Mouse (Mus musculus): ENCODE data around the gene B4galt5.
"Not testable (repeated sequence)": the region's sequence is repeated elsewhere in the genome, so short reads cannot be mapped to it uniquely, and the experiment has no call there.

The B4galt5 gene

GRCm38 (mm10) chr2:167348376-167349282 lies at the start of gene B4galt5:
B4galt5 (minus strand) TSS chr2:167349183.
- peak; percentile 54 for DNase-seq (ENCODE audit: low spot score)

- DNase-seq (ENCODE audit: low spot score): not testable (repeated sequence)
Measured at GRCm38 (mm10) chr2:167396420-167396819, 47.4 kb upstream of the B4galt5 start.

GRCm38 (mm10) chr2:167394426-167394825 lies 45.4 kb upstream of the B4galt5 start:
- DNase-seq (ENCODE audit: low spot score): no peak

GRCm38 (mm10) chr2:167386998-167387397 lies 38.0 kb upstream of the B4galt5 start:
- DNase-seq (ENCODE audit: low spot score): no peak

GRCm38 (mm10) chr2:167386456-167386855 lies 37.5 kb upstream of the B4galt5 start:
- DNase-seq (ENCODE audit: low spot score): no peak

GRCm38 (mm10) chr2:167383666-167384083 lies 34.7 kb upstream of the B4galt5 start:
- peak; percentile 44 for DNase-seq (ENCODE audit: low spot score)

GRCm38 (mm10) chr2:167382389-167382788 lies 33.4 kb upstream of the B4galt5 start:
- no peak for DNase-seq (ENCODE audit: low spot score)

GRCm38 (mm10) chr2:167381596-167381995 lies 32.6 kb upstream of the B4galt5 start:
- no peak for DNase-seq (ENCODE audit: low spot score)

GRCm38 (mm10) chr2:167380615-167381285 lies 31.8 kb upstream of the B4galt5 start:
- peak; percentile 54 for DNase-seq (ENCODE audit: low spot score)

GRCm38 (mm10) chr2:167378972-167379371 lies 30.0 kb upstream of the B4galt5 start:
- DNase-seq (ENCODE audit: low spot score): no peak

- no peak for DNase-seq (ENCODE audit: low spot score)
Measured at GRCm38 (mm10) chr2:167377697-167378096, 28.7 kb upstream of the B4galt5 start.

GRCm38 (mm10) chr2:167376160-167376564 lies 27.2 kb upstream of the B4galt5 start:
- peak; percentile 50 for DNase-seq (ENCODE audit: low spot score)

- no peak for DNase-seq (ENCODE audit: low spot score)
Measured at GRCm38 (mm10) chr2:167375688-167376087, 26.7 kb upstream of the B4galt5 start.

- DNase-seq (ENCODE audit: low spot score): no peak
Measured at GRCm38 (mm10) chr2:167375135-167375534, 26.2 kb upstream of the B4galt5 start.

- DNase-seq (ENCODE audit: low spot score): no peak
Measured at GRCm38 (mm10) chr2:167374191-167374805, 25.3 kb upstream of the B4galt5 start.

GRCm38 (mm10) chr2:167373266-167373665 lies 24.3 kb upstream of the B4galt5 start:
- no peak for DNase-seq (ENCODE audit: low spot score)

- DNase-seq (ENCODE audit: low spot score): no peak
Measured at GRCm38 (mm10) chr2:167371506-167371905, 22.5 kb upstream of the B4galt5 start.

GRCm38 (mm10) chr2:167368328-167368727 lies 19.3 kb upstream of the B4galt5 start:
- no peak for DNase-seq (ENCODE audit: low spot score)

- no peak for DNase-seq (ENCODE audit: low spot score)
Measured at GRCm38 (mm10) chr2:167367777-167368281, 18.8 kb upstream of the B4galt5 start.

- DNase-seq (ENCODE audit: low spot score): no peak
Measured at GRCm38 (mm10) chr2:167367325-167367724, 18.3 kb upstream of the B4galt5 start.

GRCm38 (mm10) chr2:167365063-167365462 lies 16.1 kb upstream of the B4galt5 start:
- no peak for DNase-seq (ENCODE audit: low spot score)

GRCm38 (mm10) chr2:167363272-167364045 lies 14.5 kb upstream of the B4galt5 start:
- DNase-seq (ENCODE audit: low spot score): no peak
